Mouse (Mus musculus): ENCODE data around the gene Gspt1. TPM values are rescaled to one million over a fixed set of nuclear protein-coding genes. Genes with fewer than 3 reads are reported as not detected.
A peak's percentile ranks its signal among the peaks of the same experiment; 100 is the strongest.

Gspt1 gene
- total and polyA plus RNA-seq, 2 experiments from 2014 or later: 26.9 to 31.4 TPM

DNA sequence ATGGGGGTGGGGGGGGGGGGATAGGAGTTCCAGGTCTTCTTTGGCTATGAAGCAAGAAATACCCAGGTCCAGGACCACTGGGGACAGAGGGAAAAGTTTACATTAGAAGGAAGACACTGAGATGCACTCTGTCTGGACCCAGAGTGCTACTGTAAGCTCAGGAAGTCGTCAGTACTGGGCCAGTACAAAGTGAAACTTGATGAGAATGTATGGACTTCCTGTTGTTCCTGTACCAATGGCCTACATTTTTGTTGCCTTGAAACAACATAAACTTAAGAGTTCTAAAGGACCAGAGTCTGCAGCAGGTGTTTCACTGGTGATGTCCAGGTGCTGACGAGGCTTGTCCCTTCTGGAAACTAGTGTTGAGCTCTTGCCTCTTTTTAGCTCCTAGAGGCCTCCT lies 76.7 kb downstream of the Gspt1 start:
- no peak overlapping the region for H3K4me2 ChIP-seq (ENCODE audit: low read depth, low read length)
- peaks cover 7% of the 10 kb centered on the region for H3K4me1 ChIP-seq (ENCODE audit: control insufficient read depth, insufficient read depth)
- no peak overlapping the region for H3K9ac ChIP-seq (replicated peaks; ENCODE audit: low read depth, low read length)
- H3K36me3 ChIP-seq (replicated peaks; ENCODE audit: control insufficient read depth, insufficient read depth, low read length): no peaks in the 10 kb centered on the region
- H3K27me3 ChIP-seq (ENCODE audit: control insufficient read depth, insufficient read depth, low read length): no peaks in the 10 kb centered on the region
- H3K9me3 ChIP-seq (replicated peaks; ENCODE audit: control insufficient read depth, low read length): no peaks in the 10 kb centered on the region
- WGBS: 57% methylated on average over 2 of the region's 2 CpGs
- ATAC-seq (ENCODE audit: insufficient read depth, low read depth): no peak
- TF ChIP-seq CTCF (IDR thresholded peaks at IDR 0.05; ENCODE audit: low read depth) (no peak), EP300 (IDR thresholded peaks at IDR 0.05; ENCODE audit: low read depth) (no peak)
- no peak overlapping the region for H3K27ac ChIP-seq (ENCODE audit: low read depth)
- H3K4me3 ChIP-seq (ENCODE audit: low read depth, low read length): no peak overlapping the region
- DNase-seq (ENCODE audit: low spot score): no peak

DNA sequence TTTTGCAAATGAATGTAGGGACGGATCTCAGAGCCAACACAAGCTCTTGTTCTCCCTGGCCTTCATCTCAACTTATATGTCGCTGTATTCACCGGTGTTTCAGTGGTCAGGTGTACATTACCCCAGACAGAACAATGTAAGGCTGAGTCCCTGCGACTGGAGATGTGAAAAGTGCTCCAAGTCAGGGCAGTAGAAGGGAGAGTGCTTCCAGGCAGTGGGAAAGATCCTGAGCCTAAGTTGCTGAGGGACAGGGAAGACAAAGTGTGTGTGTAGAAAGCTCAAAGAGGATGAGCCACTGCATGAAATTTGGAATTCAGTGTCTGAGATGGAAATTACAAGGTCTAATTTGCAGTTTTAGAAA lies 77.3 kb downstream of the Gspt1 start:
- peak overlapping the region; percentile 92 for H3K27ac ChIP-seq (ENCODE audit: low read depth)
- H3K9me3 ChIP-seq (replicated peaks; ENCODE audit: control insufficient read depth, low read length): no peaks in the 10 kb centered on the region
- H3K4me3 ChIP-seq (ENCODE audit: low read depth, low read length): peak overlapping the region; percentile 95
- H3K9ac ChIP-seq (replicated peaks; ENCODE audit: low read depth, low read length): peak overlapping the region; percentile 92
- H3K27me3 ChIP-seq (ENCODE audit: control insufficient read depth, insufficient read depth, low read length): no peaks in the 10 kb centered on the region
- TF ChIP-seq CTCF (IDR thresholded peaks at IDR 0.05; ENCODE audit: low read depth) (no peak), EP300 (IDR thresholded peaks at IDR 0.05; ENCODE audit: low read depth) (no peak)
- DNase-seq (ENCODE audit: low spot score) (no peak), ATAC-seq (ENCODE audit: insufficient read depth, low read depth) (no peak)
- H3K36me3 ChIP-seq (replicated peaks; ENCODE audit: control insufficient read depth, insufficient read depth, low read length): no peaks in the 10 kb centered on the region
- H3K4me2 ChIP-seq (ENCODE audit: low read depth, low read length): peak overlapping the region; percentile 88
- WGBS: 4% methylated on average over 4 of the region's 4 CpGs
- H3K4me1 ChIP-seq (ENCODE audit: control insufficient read depth, insufficient read depth): peaks cover 7% of the 10 kb centered on the region

DNA sequence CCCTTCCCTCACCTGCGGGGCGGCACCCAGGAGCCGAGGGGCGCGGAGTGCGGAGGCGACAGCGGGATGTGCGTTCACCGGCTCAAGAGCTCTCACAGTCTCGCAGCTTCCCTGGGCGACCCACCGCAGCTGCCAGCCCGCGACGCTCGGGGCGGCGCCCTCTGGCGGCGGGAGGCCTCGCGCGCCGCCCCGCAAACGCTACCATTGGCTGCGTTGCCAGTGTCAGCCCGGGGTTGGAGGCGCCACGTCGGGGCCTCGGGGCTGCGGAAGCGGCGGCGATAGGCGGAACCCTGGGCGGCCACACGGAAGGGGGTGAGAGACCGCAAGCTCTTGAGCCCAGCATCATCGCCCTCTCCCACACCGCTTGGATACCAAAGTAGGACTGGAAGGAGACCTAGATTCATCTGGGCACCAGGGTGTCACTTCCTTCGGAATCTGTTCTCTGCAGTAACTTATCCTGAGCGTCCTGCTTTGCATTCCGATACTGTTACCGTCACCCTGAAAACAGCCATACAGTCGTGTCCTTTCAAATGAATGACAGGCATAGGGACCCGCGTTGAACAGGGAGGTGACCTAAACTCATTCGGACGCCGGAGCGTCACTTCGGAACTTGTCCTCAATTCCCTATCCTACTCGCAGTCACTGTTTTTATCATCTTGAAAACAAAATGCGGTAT lies 77.8 kb downstream of the Gspt1 start, which contains the start of gene Zc3h7a:
Gene Zc3h7a (minus strand): TSS at position 186 of the 676 bp plus-strand sequence.
- peak within 1 kb of the TSS; percentile 95 for H3K4me3 ChIP-seq (ENCODE audit: low read depth, low read length)
- no peak for TF ChIP-seq EP300 (IDR thresholded peaks at IDR 0.05; ENCODE audit: low read depth)
- peak; percentile 55 for TF ChIP-seq CTCF (IDR thresholded peaks at IDR 0.05; ENCODE audit: low read depth)
- peak; percentile 89 for DNase-seq (ENCODE audit: low spot score)
- H3K9ac ChIP-seq (replicated peaks; ENCODE audit: low read depth, low read length): peak within 1 kb of the TSS; percentile 92
- peak; percentile 91 for ATAC-seq (ENCODE audit: insufficient read depth, low read depth)
- peaks cover 7% of the 10 kb centered on the region for H3K4me1 ChIP-seq (ENCODE audit: control insufficient read depth, insufficient read depth)
- no peaks in the 10 kb centered on the region for H3K9me3 ChIP-seq (replicated peaks; ENCODE audit: control insufficient read depth, low read length)
- H3K27ac ChIP-seq (ENCODE audit: low read depth): peak within 1 kb of the TSS; percentile 92
- H3K4me2 ChIP-seq (ENCODE audit: low read depth, low read length): peak within 1 kb of the TSS; percentile 88
- H3K27me3 ChIP-seq (ENCODE audit: control insufficient read depth, insufficient read depth, low read length): no peaks in the 10 kb centered on the region
- no peaks in the 10 kb centered on the region for H3K36me3 ChIP-seq (replicated peaks; ENCODE audit: control insufficient read depth, insufficient read depth, low read length)
- under 1% methylated on average over 52 of the region's 57 CpGs for WGBS

DNA sequence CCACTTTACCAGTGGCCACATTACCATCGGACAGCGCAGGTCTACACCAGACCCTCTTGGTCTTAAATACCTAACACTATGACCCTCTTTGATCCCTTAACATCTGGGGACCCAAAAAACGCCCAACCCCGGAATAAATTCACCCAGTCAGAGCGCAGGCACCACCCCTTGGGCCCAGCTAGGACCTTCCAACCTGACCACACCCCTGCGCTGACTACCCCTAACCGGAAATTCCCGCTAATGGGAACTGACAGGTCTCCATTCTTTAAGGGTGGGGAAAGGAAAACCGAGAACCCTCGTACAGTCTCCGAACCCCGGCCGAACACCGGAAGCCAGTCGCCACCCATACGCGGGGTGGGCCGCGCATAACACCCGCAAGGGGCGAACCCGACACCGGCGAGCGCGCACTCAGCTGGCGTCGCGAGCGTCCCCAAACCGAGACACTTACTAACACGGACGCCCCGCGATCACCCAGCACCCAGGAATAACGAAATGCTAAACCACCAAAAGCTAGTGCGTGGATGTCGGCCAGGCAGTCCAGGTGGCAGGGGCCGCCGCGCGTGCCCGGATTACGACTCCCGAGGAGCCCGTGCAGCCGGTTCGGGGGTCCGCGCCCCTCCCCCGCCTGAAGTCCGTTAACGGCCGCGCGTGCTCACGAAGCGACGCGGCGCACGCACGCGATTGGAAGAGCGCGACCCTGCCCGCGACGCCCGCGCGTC lies 78.5 kb downstream of the Gspt1 start:
- TF ChIP-seq EP300 (IDR thresholded peaks at IDR 0.05; ENCODE audit: low read depth) (0 out of 2 replicates have a peak, but pooled peaks have one; percentile 36), CTCF (IDR thresholded peaks at IDR 0.05; ENCODE audit: low read depth) (no peak)
- Histone ChIP-seq H3K9ac (replicated peaks; ENCODE audit: low read depth, low read length) (peak overlapping the region; percentile 92), H3K4me1 (ENCODE audit: control insufficient read depth, insufficient read depth) (peaks cover 7% of the 10 kb centered on the region), H3K4me2 (ENCODE audit: low read depth, low read length) (peak overlapping the region; percentile 88), H3K36me3 (replicated peaks; ENCODE audit: control insufficient read depth, insufficient read depth, low read length) (no peaks in the 10 kb centered on the region), H3K27ac (ENCODE audit: low read depth) (peak overlapping the region; percentile 92), H3K9me3 (replicated peaks; ENCODE audit: control insufficient read depth, low read length) (no peaks in the 10 kb centered on the region), H3K4me3 (ENCODE audit: low read depth, low read length) (peak overlapping the region; percentile 95), H3K27me3 (ENCODE audit: control insufficient read depth, insufficient read depth, low read length) (no peaks in the 10 kb centered on the region)
- under 1% methylated on average over 72 of the region's 72 CpGs for WGBS
- ATAC-seq (ENCODE audit: insufficient read depth, low read depth) (peak; percentile 69), DNase-seq (ENCODE audit: low spot score) (peak; percentile 66)

DNA sequence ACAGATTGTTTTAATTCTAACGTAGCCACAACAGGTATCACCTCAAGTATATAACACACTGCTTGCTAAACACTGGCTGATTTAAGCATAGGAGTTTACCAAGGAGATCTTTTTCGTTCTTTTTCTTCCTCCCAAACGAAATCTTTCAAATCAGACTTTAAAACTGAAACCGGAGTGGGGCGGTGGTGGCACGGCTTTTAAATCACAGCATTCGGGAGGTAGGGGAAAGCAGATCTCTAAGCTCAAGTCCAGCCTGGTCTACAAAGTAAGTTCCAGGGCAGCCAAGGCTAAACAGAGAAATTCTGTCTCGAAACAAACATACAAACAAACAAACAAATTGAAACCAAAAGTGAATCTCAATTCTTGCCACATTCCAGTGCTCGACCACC lies 79.0 kb downstream of the Gspt1 start:
- H3K27me3 ChIP-seq (ENCODE audit: control insufficient read depth, insufficient read depth, low read length): no peaks in the 10 kb centered on the region
- 6% methylated on average over 9 of the region's 9 CpGs for WGBS
- DNase-seq (ENCODE audit: low spot score): no peak
- H3K9me3 ChIP-seq (replicated peaks; ENCODE audit: control insufficient read depth, low read length): no peaks in the 10 kb centered on the region
- peak overlapping the region; percentile 88 for H3K4me2 ChIP-seq (ENCODE audit: low read depth, low read length)
- no peak for ATAC-seq (ENCODE audit: insufficient read depth, low read depth)
- H3K4me3 ChIP-seq (ENCODE audit: low read depth, low read length): peak overlapping the region; percentile 95
- H3K4me1 ChIP-seq (ENCODE audit: control insufficient read depth, insufficient read depth): peaks cover 7% of the 10 kb centered on the region
- peak overlapping the region; percentile 92 for H3K27ac ChIP-seq (ENCODE audit: low read depth)
- no peak for TF ChIP-seq EP300 (IDR thresholded peaks at IDR 0.05; ENCODE audit: low read depth)
- no peak for TF ChIP-seq CTCF (IDR thresholded peaks at IDR 0.05; ENCODE audit: low read depth)
- no peaks in the 10 kb centered on the region for H3K36me3 ChIP-seq (replicated peaks; ENCODE audit: control insufficient read depth, insufficient read depth, low read length)
- H3K9ac ChIP-seq (replicated peaks; ENCODE audit: low read depth, low read length): peak overlapping the region; percentile 92

Measured in heart, postnatal 0 days (tissue).